Mouse (Mus musculus) myocyte (in vitro differentiated cells): ENCODE measurements around the gene Ccdc171.

Source experiments
- CEBPB ChIP-seq: IDR thresholded peaks from 2 replicates; pipeline ENCODE4 v1.6.1; 2011; ENCODE audit warnings: mild to moderate bottlenecking, moderate library complexity; ENCODE audit not compliant: poor library complexity, insufficient read depth, severe bottlenecking
- E2F4 ChIP-seq: IDR thresholded peaks from one replicate; pipeline ENCODE4 v1.6.1; 2011; ENCODE audit warnings: mild to moderate bottlenecking, control low read depth, moderate library complexity; ENCODE audit not compliant: insufficient read depth
- MAX ChIP-seq: IDR thresholded peaks from one replicate; pipeline ENCODE4 v1.6.1; 2011; ENCODE audit warnings: low read depth, mild to moderate bottlenecking, control low read depth
- MYOD1 ChIP-seq, 3 experiments: IDR thresholded peaks; one replicate each; pipeline ENCODE4 v1.6.1; 2011; ENCODE audit warnings: control low read depth in 2 of 3, low read depth in 2 of 3, mild to moderate bottlenecking in 2 of 3, moderate library complexity in 1 of 3; ENCODE audit not compliant: insufficient read length in 2 of 3, control insufficient read depth in 1 of 3
- MYOG ChIP-seq, 3 experiments: IDR thresholded peaks; one replicate each; pipeline ENCODE4 v1.6.1; 2011; ENCODE audit warnings: control low read depth in 2 of 3, low read depth in 2 of 3, mild to moderate bottlenecking in 2 of 3; ENCODE audit not compliant: insufficient read length in 2 of 3, control insufficient read depth in 1 of 3, insufficient read depth in 1 of 3
- POLR2A ChIP-seq: IDR thresholded peaks from one replicate; pipeline ENCODE4 v1.6.1; 2011; ENCODE audit warnings: low read depth, mild to moderate bottlenecking, control low read depth, moderate library complexity; ENCODE audit not compliant: insufficient read length
- POLR2AphosphoS2 ChIP-seq: IDR thresholded peaks from one replicate; pipeline ENCODE4 v1.6.1; 2011; ENCODE audit warnings: low read depth, control low read depth; ENCODE audit not compliant: insufficient read length
- REST ChIP-seq: IDR thresholded peaks from one replicate; pipeline ENCODE4 v1.6.1; 2011; ENCODE audit warnings: mild to moderate bottlenecking, control low read depth, moderate library complexity; ENCODE audit not compliant: insufficient read depth, insufficient read length
- SRF ChIP-seq: IDR thresholded peaks from one replicate; pipeline ENCODE4 v1.6.1; 2011; ENCODE audit warnings: low read depth; ENCODE audit not compliant: control insufficient read depth, insufficient read length
- TCF12 ChIP-seq: IDR thresholded peaks from one replicate; pipeline ENCODE4 v1.6.1; 2011; ENCODE audit warnings: mild to moderate bottlenecking, control low read depth; ENCODE audit not compliant: poor library complexity, insufficient read depth, severe bottlenecking
- TCF3 ChIP-seq: IDR thresholded peaks from one replicate; pipeline ENCODE4 v1.6.1; 2011; ENCODE audit warnings: low read depth, control low read depth; ENCODE audit not compliant: insufficient read length
- USF1 ChIP-seq: IDR thresholded peaks from one replicate; pipeline ENCODE4 v1.6.1; 2011; ENCODE audit warnings: low read depth, mild to moderate bottlenecking, control low read depth, moderate library complexity

GRCm38 (mm10) chr4:83572521-83572920 is 47.2 kb downstream of the Ccdc171 start:
- TF ChIP-seq MYOG (IDR thresholded peaks at IDR 0.05; ENCODE audit: control insufficient read depth in 1 of 3, insufficient read depth in 1 of 3, insufficient read length in 2 of 3, low read depth in 2 of 3) (no peak), E2F4 (no peak), TCF12 (no peak), MAX (no peak), POLR2A (no peak), USF1 (no peak), MYOD1 (IDR thresholded peaks at IDR 0.05; ENCODE audit: control insufficient read depth in 1 of 3, insufficient read length in 2 of 3, low read depth in 2 of 3) (no peak), SRF (no peak), TCF3 (no peak), POLR2AphosphoS2 (no peak), CEBPB (no peak), REST (no peak)
